Mouse (Mus musculus) kidney, postnatal 25 days (tissue): ENCODE measurements around the gene AI182371.

Experiments used
- DNase-seq, 2 experiments: peaks; one replicate each; pipeline ENCODE4 v3.0.0; 2021; ENCODE audit warnings: mixed read lengths in 2 of 2

AI182371 gene

GRCm38 (mm10) chr2:35101443-35101842 is at the start of gene AI182371:
TSS of gene AI182371 (minus strand) at chr2:35101543.
- DNase-seq: no peak

GRCm38 (mm10) chr2:35148806-35149205 is 47.5 kb upstream of the AI182371 start:
- no peak for DNase-seq

DNA sequence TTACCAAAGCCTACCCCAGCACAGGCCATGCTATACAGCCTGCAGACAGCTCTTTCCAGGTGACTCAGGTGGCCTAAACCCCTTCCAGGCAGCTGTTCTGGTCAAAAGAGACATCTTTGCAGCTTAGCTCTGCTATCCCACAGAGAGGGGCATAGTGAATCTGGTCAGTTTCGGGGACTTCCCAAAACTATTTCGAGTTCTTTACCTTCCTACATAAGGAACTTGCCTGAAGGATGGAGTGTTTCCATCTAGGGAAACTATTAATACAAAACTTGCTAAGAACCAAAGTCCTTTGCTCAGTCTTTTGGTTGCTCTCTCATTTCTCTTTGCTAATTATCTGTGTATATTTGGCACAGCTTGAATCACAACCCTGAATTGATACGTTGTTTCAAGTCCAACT is 40.3 kb upstream of the AI182371 start:
- no peak for DNase-seq

DNA sequence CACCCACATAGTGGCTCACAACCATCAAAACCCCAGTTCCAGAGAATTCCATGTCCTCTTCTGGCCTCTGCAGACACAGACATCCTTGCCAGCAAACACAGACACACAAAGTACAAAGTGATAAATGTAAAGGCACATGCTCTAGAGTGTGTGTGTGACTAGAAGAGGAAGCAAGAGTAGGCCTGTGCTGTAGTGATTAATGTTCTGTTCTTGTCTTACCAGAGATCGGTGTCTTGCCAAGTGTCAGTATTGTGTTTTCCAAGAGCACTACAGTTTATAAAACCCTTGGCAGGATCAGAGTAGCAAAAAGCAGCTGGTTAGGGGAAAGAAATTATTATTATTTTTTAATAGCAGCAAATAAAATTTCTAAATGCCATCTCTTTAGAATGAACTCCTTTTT is 37.2 kb upstream of the AI182371 start:
- DNase-seq: no peak

- no peak for DNase-seq
These were observed 32.5 kb upstream of the AI182371 start for GRCm38 (mm10) chr2:35133891-35134290.

GRCm38 (mm10) chr2:35132662-35133055 is 31.3 kb upstream of the AI182371 start:
- DNase-seq: no peak

DNA sequence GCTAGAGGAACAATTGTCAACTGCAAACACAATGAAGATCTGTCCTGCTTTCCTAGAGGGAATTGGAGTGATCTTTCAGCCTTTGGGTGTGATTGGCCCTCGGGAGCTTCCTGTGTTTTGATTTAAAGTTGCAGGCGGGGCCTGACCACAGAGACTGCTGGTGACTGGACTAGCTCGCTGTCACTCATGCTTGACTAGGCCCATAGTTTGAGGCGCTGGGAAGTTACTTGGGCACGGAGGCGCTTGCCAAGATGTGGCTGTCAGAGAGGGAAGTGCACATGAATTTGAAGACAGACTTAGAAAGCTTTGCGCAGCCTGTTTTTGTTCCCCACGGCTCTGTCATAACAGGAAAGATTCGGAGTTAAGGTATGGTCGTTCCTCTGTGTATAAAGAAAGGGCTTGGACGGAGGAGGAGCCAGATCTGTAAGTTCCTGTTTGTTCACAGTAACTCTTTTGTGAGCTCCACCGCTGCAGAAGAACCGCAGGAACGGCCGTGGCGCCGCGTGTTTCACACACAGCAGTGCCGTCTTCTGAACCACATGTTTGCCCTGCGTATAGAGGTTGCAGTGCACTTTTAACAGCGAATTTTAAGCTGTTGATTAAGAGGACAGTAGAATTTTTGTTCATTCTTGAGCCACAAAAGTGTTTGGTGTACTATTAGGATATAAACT is 30.8 kb upstream of the AI182371 start:
- peak; percentile 98 to 99 for DNase-seq

DNA sequence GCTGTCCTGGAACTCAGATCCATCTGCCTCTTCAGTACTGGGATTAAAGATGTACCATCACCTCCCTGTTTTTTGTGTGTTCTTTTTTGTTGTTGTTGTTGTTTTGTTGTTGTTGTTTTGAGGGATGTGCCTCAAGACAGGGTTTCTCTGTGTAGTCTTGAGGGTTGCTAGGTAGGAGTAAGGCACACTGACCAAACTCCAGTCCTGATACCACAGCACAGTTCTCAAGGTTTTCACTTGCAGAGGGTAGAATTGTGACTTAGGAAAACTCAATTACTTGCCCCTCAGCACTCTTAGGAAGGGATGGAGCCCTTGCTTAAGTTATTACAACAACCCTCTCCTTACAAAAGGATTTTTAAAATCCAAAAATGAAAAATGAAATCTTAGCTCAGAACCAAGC is 30.1 kb upstream of the AI182371 start:
- no peak for DNase-seq

GRCm38 (mm10) chr2:35124716-35125115 is 23.4 kb upstream of the AI182371 start:
- DNase-seq: no peak

GRCm38 (mm10) chr2:35110521-35110920 is 9.2 kb upstream of the AI182371 start:
- no peak for DNase-seq

- no peak for DNase-seq
These were observed 8.6 kb upstream of the AI182371 start for GRCm38 (mm10) chr2:35109924-35110304.

DNA sequence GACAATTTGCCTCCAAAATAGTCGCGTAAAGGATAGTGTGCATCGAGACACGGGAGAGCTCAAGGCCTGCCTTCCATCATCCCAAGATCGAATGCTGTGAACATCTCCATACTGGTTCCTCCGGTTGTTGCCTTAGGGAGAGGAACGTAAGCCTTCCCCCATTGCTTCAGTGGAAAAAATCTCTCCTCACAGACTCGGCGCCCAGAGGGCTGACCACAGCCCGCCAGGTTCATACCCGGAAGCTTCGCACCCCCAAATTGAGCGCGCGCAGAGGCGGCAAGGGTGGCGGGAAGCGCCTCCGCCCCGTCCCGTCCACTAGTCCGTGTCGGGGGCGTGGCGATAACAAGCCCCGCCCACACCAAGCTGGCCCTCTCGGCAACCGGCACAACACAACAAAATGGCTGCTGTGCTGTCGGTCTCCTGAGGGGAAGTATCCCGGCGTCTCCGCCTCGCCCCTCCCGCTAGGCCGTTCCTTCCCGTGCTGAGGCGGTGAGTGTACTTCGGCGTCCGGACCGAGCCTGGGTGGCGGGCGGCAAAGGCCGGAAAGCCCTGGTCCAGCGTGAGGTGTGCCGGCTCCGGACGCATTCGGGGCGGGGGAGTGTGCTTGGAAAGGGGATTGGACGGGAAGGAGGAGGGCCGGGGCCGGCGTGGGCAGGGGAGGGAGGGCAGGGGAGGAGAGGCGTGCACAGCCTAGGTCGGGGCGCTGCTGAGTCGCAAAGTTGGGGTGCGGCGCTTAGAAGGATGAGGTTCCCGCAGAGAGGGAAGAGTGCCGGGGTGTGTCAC is 8.0 kb upstream of the AI182371 start, which contains the start of gene Cntrl:
Gene Cntrl, plus strand, starts transcription at position 352 of the 783 bp plus-strand sequence.
- peak; percentile 96 for DNase-seq

DNA sequence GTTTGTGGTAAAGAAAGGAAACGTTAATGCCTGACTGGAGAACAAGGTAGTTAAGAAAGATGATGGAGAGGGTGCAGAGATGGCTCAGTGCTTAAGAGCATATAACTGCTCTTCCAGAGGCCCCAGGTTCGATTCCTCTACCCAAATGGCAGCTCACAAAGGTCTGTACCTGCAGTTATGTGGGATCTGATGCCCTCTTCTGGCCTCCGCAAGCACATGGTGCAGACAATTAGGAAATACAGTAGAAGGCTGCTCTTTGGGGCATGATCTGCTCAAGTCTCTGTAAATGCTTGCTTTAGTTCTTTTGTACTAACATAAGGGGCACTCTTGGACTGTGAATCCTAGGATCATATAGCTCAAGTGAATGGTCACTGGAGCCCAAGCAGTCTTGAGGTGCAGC is 7.4 kb upstream of the AI182371 start:
- peak; percentile 55 to 60 for DNase-seq

DNA sequence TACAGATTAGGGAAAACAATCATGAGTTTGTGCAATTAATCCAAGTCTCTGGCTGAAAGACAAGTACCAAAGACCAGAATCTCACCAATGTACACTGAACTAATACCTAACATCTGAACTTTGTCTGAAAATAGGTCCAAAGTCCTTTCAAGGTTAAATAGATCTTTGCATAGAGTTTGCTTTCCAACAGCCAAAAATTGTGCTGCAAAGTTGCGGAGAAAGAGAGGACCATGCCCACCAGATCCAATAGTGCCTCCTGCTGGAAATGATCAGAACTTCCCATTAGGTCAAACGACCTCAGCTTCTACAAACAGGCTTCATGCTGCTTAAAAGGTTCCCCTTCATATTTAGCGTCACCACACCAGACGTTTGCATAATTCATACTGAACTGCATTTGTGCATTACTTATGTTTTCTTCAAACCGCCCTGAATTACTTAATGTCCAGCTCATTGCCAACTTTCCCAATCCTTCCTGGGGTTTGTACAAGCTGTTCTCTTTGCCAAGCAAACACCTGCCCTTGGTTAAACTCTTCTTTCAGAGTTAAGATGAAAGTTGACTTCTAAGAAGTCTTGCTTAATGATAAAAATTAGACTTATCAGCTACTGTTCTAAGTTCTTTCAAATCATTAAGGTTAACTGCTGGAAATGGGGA is 6.8 kb upstream of the AI182371 start:
- peak in 1 of 2 experiments; percentile 12 for DNase-seq

GRCm38 (mm10) chr2:35104843-35105242 is 3.5 kb upstream of the AI182371 start:
- no peak for DNase-seq

DNA sequence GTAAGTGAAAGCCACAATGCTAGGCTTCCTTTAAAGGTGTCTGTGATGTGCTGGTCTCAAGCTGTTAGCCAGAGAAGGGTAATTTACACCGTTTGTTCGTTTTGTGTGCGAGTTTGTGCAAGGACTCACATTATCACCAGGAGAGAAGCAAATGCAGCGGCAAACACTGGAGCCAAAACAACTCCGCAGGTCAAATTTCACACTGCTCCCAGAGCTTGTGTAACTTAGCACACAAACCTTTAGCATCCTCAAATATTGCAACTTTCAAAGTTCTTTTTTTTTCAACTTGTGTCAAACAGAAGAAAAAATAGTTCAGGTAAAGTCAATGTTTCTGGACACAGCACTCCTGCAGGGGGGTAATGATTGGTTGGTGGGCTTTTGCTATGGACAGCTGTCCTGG is 2.2 kb upstream of the AI182371 start:
- no peak for DNase-seq

GRCm38 (mm10) chr2:35102777-35103176 is 1.4 kb upstream of the AI182371 start:
- DNase-seq: no peak

GRCm38 (mm10) chr2:35100529-35100928 is 814 bp downstream of the AI182371 start:
- no peak for DNase-seq

DNA sequence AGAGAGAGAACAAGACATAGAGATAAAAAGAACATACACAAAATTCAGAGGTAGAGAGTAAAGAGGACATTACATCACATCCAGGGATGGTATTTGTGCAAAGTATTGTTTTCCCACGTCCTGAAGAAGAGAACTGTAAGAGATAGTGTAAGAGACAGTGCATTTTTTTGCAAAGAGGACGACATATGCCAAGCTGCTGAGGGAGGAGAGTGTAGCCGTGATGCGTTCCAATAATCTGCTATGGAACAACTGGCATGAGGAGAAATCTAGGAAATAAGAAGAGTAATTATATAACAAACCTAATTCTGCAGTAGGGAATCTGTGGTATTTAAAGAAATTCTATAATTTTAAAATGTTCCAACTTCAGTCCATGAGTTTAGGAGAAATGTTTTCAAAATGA is 13.9 kb downstream of the AI182371 start:
- no peak for DNase-seq

GRCm38 (mm10) chr2:35079166-35079565 is 22.2 kb downstream of the AI182371 start:
- no peak for DNase-seq

- no peak for DNase-seq
These were observed 27.0 kb downstream of the AI182371 start for GRCm38 (mm10) chr2:35074328-35074727.

DNA sequence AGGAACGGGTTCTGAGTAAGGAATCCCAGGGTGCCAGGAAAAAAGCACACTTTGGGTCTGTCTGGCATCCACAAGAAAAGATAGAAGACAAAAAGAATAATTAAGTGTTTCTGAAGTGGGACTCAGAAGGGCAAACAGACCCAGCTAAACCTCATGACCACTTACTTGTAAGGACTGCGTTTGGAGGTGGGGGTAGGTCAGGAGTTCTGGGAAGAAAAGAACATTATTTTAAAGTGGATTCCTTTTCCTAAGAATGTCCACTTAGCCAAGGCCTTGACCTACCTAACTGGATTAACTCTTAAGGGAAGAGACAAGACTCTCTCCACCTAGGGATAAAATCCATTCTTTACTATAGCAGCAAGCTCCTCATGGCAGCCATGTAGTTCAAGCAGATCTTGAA is 28.8 kb downstream of the AI182371 start:
- no peak for DNase-seq

DNA sequence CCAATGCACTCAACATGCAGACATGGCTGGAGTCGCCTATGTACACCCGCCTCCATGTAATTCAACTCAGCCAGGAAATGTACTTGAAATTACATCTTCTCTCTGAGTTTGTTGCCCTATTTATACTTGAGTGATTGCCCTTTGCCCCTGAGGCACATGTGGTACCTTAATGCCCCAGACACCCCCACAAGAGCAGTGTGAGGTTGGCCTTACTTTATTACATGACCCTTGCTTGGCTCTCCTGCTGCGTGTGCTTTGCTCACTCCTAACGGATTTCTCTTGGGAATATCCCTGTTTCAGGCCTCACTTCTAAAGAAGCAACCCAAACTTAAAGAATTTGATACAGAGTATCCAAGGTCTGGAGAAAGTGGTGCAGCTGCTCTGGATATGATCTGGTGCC is 31.1 kb downstream of the AI182371 start:
- DNase-seq: no peak

DNA sequence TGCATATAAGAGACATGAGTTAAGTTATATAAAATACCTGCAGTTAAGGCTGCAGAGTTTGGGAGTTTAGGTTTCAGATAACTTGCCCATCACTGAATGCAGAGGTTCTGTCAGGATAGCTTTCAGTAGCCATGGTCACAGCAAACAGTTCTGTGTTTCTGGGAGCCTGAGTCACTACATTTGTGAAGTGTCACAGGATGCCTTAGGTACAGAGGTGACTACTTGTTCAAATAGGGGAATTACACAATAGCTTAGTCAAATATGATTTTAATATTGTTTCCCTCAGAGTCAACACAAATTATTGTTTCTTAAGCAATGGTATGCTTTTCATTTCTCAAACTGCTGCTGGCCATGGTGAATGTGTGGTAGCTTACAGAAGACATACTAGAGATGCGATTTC is 32.2 kb downstream of the AI182371 start:
- DNase-seq: no peak
